Mouse (Mus musculus): ENCODE results near the gene Cxcl12.

Cxcl12 gene

DNA sequence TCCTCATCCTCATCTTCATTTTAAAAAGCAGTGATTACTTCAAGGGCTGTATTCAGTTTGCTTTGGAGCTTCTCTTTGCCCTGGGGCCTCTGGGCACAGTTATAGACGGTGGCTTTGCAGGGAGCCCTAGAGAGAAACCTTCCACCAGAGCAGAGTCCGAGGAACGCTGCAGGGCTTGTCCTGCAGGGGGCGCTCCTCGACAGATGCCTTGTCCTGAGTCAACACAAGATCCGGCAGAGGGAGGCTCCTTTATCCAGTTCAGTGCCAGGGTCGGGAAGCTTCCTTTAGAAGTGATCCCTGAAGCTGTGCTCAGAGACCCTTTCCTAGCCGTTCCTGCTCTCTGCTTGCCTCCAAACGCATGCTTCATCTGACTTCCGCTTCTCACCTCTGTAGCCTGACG, 5.5 kb downstream of the Cxcl12 start:
- peak; percentile 69 for DNase-seq (ENCODE audit: low read depth, low spot score)

GRCm38 (mm10) chr6:117175113-117175793, 6.9 kb downstream of the Cxcl12 start:
- DNase-seq (ENCODE audit: low read depth, low spot score): no peak

DNA sequence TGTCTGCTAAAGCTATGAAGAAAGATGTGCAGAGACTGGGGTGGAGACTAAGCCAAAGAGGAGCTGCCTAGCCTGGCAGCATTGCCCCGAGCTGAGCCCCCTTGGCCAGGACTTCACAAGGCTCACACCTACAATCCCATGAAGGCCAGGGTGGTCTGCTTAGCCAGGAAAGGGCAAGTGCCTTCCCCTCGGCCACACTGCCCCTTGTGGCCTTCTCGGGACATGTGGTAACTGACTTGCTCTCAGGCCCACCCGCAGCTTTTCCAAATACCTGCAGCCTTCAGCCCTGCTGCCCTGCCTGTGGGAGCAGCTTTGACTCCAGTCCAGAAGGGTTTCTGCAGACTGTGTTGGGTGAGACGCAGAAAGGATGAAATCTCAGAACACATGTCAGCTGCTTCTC, 8.1 kb downstream of the Cxcl12 start:
- peak; percentile 54 for DNase-seq (ENCODE audit: low read depth, low spot score)

- DNase-seq (ENCODE audit: low read depth, low spot score): peak; percentile 41
Observed at GRCm38 (mm10) chr6:117180303-117180702, 12.0 kb downstream of the Cxcl12 start.

DNA sequence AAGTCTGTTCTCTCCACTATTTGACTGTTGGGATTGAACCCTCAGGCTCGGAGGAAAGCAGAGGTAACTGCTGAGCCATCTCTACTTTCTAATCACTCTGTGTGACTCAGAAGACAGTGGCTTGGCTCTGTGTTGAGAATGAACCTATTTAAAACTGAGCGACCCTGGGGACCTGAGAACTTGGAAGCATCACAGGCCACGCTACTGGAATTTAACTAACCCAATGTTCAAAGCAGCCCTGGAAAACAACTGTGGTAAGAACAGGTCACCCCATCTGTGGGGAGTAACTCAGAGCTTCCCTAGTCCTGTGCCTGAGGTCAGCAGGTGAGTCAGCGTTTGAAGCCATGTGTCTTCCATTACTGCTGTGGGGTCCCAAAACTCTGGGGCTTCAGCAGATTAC, 17.0 kb downstream of the Cxcl12 start:
- no peak for DNase-seq (ENCODE audit: low read depth, low spot score)

DNA sequence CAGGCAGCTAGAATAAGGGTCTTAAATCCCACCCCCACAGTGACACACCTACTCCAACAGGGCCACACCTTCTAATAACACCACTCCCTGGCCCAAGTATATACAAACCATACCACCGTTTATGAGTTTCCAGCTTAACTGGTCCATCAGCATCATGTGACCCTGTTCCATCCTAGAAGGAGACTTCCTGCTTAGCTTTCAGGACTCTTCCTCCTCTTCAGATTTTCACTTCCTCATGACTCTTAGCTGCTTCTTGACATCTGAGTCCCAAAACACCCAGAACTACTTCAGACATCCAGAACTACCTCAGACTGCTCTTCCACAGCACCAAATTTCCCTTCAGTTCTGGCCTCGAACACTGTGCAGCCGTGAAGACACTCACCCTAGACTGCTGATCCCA, 22.1 kb downstream of the Cxcl12 start:
- DNase-seq (ENCODE audit: low read depth, low spot score): no peak

GRCm38 (mm10) chr6:117191741-117192140, 23.4 kb downstream of the Cxcl12 start:
- DNase-seq (ENCODE audit: low read depth, low spot score): no peak

GRCm38 (mm10) chr6:117192678-117193077, 24.3 kb downstream of the Cxcl12 start:
- DNase-seq (ENCODE audit: low read depth, low spot score): no peak

- DNase-seq (ENCODE audit: low read depth, low spot score): no peak
Observed at GRCm38 (mm10) chr6:117195270-117195669, 26.9 kb downstream of the Cxcl12 start.

DNA sequence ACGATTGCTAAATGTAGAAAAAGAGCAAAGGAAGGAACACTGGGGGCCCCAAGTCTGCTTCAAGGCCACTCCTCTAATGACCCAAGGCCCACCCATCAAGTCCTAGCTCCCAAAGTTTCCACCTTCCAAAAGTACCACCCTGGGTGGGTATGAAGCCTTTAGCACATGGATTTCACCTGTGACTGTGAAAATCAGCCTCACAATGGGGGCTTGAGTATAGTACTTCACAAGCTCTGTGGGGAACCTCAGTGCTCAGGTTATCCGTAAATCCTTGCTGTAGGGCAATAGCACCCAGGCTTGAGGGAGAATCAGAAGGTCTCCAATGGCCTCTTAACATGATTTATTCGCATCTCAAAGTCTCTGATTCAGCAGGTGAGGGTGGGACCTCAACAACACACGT, 30.5 kb downstream of the Cxcl12 start:
- peak; percentile 24 for DNase-seq (ENCODE audit: low read depth, low spot score)

- DNase-seq (ENCODE audit: low read depth, low spot score): no peak
Observed at GRCm38 (mm10) chr6:117199718-117200117, 31.4 kb downstream of the Cxcl12 start.

GRCm38 (mm10) chr6:117200916-117201315, 32.6 kb downstream of the Cxcl12 start:
- no peak for DNase-seq (ENCODE audit: low read depth, low spot score)

DNA sequence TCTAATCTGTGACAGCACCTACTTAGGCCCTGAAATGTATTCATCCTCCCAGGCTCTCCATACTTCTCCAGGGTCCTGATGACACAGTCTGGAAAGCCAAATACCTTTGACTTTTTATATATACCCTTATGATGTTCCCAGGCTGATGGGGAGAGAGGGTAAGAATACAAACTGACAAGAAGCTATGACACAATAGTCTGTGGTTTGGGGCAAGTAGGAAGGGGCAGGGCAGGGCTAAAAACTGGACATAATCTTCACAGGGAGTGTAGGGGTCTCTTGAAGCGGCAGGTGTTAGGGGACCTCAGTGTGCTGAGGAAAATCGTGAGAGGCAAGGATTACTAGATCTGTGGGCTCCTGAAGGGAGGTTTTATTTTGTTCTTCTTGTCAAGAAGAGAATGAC, 33.1 kb downstream of the Cxcl12 start:
- DNase-seq (ENCODE audit: low read depth, low spot score): no peak

- no peak for DNase-seq (ENCODE audit: low read depth, low spot score)
Observed at GRCm38 (mm10) chr6:117201859-117202258, 33.5 kb downstream of the Cxcl12 start.

- DNase-seq (ENCODE audit: low read depth, low spot score): no peak
Observed at GRCm38 (mm10) chr6:117202856-117203400, 34.6 kb downstream of the Cxcl12 start.

DNA sequence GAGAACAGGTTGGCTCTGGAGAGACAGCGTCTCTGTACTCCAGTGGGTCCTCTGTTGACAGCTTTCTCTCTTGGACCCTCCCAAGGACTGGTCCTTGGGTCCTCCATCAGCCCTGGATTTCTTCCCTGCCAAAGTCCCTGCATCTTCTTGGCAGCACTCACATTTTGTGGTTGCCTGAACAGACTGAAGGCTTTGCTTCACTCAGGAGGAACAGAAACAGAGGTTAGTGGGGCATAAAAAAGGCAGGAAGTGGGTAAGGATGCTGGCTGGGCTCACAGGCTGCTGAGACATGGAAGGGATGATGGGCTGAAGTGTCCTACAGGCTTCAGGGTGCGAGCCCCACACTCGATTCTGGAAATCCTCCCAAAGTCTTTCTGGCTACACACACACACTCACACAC, 35.8 kb downstream of the Cxcl12 start:
- no peak for DNase-seq (ENCODE audit: low read depth, low spot score)

- no peak for DNase-seq (ENCODE audit: low read depth, low spot score)
Observed at GRCm38 (mm10) chr6:117206834-117207233, 38.5 kb downstream of the Cxcl12 start.

DNA sequence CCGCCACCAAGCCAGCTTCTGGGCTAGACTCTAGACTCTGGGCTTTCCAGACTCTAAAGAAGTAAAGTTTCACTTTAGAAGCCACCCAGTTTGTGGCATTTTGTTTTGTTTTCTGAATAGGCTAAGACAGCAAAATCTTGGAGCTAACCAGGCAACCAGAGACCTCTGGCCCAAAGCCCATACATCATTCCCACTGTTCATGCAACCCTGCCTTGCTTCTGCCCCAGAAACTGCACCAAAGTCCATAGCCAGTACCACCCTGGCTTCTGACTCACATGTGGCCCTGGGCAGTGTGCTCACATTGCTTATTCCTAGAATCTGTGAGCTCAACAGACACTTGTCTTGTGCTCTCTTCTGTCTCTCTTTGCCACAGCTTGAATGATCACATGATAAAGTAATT, 39.0 kb downstream of the Cxcl12 start:
- DNase-seq (ENCODE audit: low read depth, low spot score): no peak

DNA sequence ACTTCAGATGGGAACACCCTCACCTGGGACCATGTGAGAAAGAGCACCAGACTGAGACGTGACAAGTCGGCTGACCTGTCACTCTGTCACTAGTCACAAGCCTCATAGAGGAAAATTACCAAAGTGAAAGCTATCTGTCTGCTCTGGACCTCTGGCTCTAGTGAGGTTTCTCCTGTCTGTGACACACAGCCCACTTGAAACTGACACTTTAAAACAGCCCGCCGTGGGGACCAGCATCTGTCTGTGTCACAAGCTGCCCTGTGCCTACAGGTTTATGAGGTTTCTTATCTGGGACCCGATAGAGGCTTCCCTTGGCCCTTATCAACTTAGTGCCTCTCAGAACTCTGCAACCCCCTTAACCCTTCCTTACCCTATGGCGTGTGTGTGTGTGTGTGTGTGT, 41.8 kb downstream of the Cxcl12 start:
- DNase-seq (ENCODE audit: low read depth, low spot score): no peak

GRCm38 (mm10) chr6:117210536-117210935, 42.2 kb downstream of the Cxcl12 start:
- no peak for DNase-seq (ENCODE audit: low read depth, low spot score)

- no peak for DNase-seq (ENCODE audit: low read depth, low spot score)
Observed at GRCm38 (mm10) chr6:117214506-117214905, 46.2 kb downstream of the Cxcl12 start.

DNA sequence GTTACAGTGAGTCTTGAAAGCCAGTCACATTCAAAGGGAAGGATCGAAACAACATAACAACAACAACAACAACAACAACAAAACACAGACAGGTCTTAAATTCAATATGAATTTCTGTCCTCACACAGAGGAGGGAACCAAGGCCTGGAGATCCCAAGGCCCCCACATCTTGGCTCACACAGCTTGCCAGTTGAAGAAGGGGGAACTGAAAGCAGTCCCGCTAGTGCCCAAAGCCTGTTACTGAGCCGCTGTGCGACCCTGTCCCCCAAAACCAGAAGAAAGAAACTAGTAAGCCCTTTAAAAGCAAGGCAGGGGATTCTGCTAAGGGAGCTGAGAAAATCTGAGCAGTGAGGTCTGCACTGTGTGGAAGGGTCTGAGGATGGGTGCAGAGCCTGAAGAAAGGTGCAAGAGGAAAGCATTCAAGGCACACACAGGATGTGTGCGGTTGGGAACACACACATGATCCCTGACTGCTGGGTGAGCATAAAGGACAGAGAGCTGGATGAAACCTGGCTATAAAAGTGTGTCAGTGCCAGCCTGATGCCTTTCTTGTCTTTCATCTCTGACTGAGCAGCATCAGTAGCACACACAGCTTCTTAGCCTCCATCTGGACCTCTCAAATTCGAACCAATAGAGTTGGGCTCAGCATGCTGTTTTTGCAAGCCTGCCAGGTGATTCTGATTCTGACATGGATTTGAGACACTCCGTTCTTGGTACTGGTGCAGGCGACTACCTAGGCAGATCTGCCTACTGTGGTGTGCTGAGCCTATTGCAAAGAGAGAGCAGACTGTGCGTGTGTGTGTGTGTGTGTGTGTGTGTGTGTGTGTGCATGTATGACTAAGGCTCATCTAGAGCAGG, 50.3 kb downstream of the Cxcl12 start:
- no peak for DNase-seq (ENCODE audit: low read depth, low spot score)

DNA sequence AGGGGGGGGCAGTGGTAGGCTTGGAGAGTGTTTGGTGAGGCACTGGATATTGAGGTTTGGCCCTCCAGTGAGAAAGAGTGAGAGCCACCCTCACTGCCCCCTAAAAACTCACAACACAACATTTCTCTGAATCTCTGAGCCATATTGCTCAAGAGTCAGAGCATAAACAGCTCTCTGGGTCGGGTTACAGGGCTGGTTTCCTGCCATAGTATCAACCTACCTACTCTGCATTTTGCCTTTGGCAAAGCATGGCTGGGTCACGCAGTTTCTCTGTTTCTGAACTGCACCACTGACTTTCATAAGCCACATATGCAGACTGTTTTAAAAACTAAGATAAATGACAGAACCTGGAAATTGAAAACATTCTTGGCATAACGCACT, 51.0 kb downstream of the Cxcl12 start:
- no peak for DNase-seq (ENCODE audit: low read depth, low spot score)
